Mouse (Mus musculus) activated CD4-positive, CD25-positive, alpha-beta regulatory T cell, adult 4 months (primary cell): ENCODE results near the gene Lacc1. TPM values are rescaled to one million over a fixed set of nuclear protein-coding genes. Genes with fewer than 3 reads are reported as not detected.

Experiments used
- polyA plus RNA-seq, 2 experiments: library from polyadenylated mRNA; unstranded; fragments of 100-300 nt; shearing (Covaris generic); gene quantifications; one replicate each; pipeline ENCODE4 v1.2.1; 2017

Gene Lacc1
- polyA plus RNA-seq, 2 experiments from 2014 or later: not detected

Other genes starting within 250 kb of the Lacc1 start
- 1 to 10 TPM; 2.7 to 2.8 TPM for gene Ccdc122, start 132 bp downstream of the Lacc1 start, polyA plus RNA-seq
- under 1 TPM in 1 of 2 experiments, not detected in 1; 0.41 TPM for gene Enox1, start 119.9 kb upstream of the Lacc1 start, polyA plus RNA-seq